Comparison of ENCODE assay signal across 22 mouse cellular contexts in genomic region chr6:53569436-53569835, GRCm38 (mm10).
A peak's percentile ranks its signal among the peaks of the same experiment; 100 is the strongest.
DNase-seq lines count a peak whose midpoint lies in the region; ATAC-seq and TF ChIP-seq lines count a peak whose summit lies in the region.
"Had no signal": no experiment of that assay in that cellular context is flagged by ENCODE, and none has a peak within 500 bp of the region (broad histone marks: within the 10 kb centered on the region; RNA-seq: fewer than 3 reads in every experiment).

No protein-coding gene starts in this region.

- WGBS in limb, embryonic 12.5 days: 59% methylated on average over 3 of the region's 3 CpGs
- WGBS in limb, embryonic 10.5 days: 73% methylated on average over 3 of the region's 3 CpGs
- WGBS in limb, embryonic 15.5 days: 38% methylated on average over 3 of the region's 3 CpGs

- no peak overlapping the region for H3K4me2 ChIP-seq in limb, embryonic 12.5 days
- no peak overlapping the region for H3K4me2 ChIP-seq in limb, embryonic 15.5 days
- H3K4me2 ChIP-seq: heart, embryonic 12.5 days; hindbrain, embryonic 15.5 days; intestine, embryonic 15.5 days; midbrain, embryonic 12.5 days; neural tube, embryonic 12.5 days had no signal

- no peaks in the 10 kb centered on the region for H3K27me3 ChIP-seq in limb, embryonic 12.5 days
- peaks cover 7% of the 10 kb centered on the region; the same call in 1 of the 2 replicates for H3K27me3 ChIP-seq in limb, embryonic 10.5 days (ENCODE audit: low read depth, poor library complexity, severe bottlenecking)
- H3K27me3 ChIP-seq in limb, embryonic 15.5 days: no peaks in the 10 kb centered on the region
- H3K27me3 ChIP-seq: heart, embryonic 12.5 days; hindbrain, embryonic 15.5 days; intestine, embryonic 15.5 days; neural tube, embryonic 12.5 days had no signal

- peaks cover 57% of the 10 kb centered on the region for H3K4me1 ChIP-seq in limb, embryonic 12.5 days (replicated peaks)
- H3K4me1 ChIP-seq in limb, embryonic 10.5 days: peaks cover 40% of the 10 kb centered on the region
- H3K4me1 ChIP-seq in limb, embryonic 15.5 days: peaks cover 35% of the 10 kb centered on the region

- no peaks in the 10 kb centered on the region for H3K36me3 ChIP-seq in limb, embryonic 12.5 days
- H3K36me3 ChIP-seq in limb, embryonic 10.5 days: no peaks in the 10 kb centered on the region
- no peaks in the 10 kb centered on the region for H3K36me3 ChIP-seq in limb, embryonic 15.5 days
- H3K36me3 ChIP-seq: heart, embryonic 12.5 days; hindbrain, embryonic 15.5 days; intestine, embryonic 15.5 days; midbrain, embryonic 12.5 days; neural tube, embryonic 12.5 days had no signal

- H3K4me3 ChIP-seq in limb, embryonic 12.5 days (replicated peaks): no peak overlapping the region
- H3K4me3 ChIP-seq in limb, embryonic 10.5 days: no peak overlapping the region
- no peak overlapping the region for H3K4me3 ChIP-seq in limb, embryonic 15.5 days
- H3K4me3 ChIP-seq: heart, embryonic 12.5 days; hindbrain, embryonic 15.5 days; intestine, embryonic 15.5 days; midbrain, embryonic 12.5 days; neural tube, embryonic 12.5 days had no signal

- intact Hi-C loops in gastrocnemius, postnatal 14 days (cut with DNase I; ENCODE audit: low total_unique reads): no loop called here

- H3K27ac ChIP-seq in limb, embryonic 12.5 days: peak overlapping the region; percentile 64; the same call in 1 of the 2 replicates
- H3K27ac ChIP-seq in limb, embryonic 10.5 days: no peak overlapping the region
- H3K27ac ChIP-seq in limb, embryonic 15.5 days: 0 out of 2 replicates have a peak overlapping the region, but pooled peaks have one; percentile 6
- H3K27ac ChIP-seq: hindbrain, embryonic 15.5 days; intestine, embryonic 15.5 days; liver, embryonic 14.5 days; midbrain, embryonic 12.5 days; neural tube, embryonic 12.5 days had no signal

- H3K9me3 ChIP-seq in limb, embryonic 12.5 days: no peaks in the 10 kb centered on the region
- H3K9me3 ChIP-seq in limb, embryonic 10.5 days (replicated peaks): no peaks in the 10 kb centered on the region
- H3K9me3 ChIP-seq in limb, embryonic 15.5 days: no peaks in the 10 kb centered on the region
- H3K9me3 ChIP-seq: heart, embryonic 12.5 days; hindbrain, embryonic 15.5 days; intestine, embryonic 15.5 days; midbrain, embryonic 12.5 days; neural tube, embryonic 12.5 days had no signal

- TF ChIP-seq POLR2A in brain, embryonic 14.5 days (IDR thresholded peaks at IDR 0.05; ENCODE audit: borderline replicate concordance, extremely low read depth, insufficient read depth, insufficient read length, poor library complexity, severe bottlenecking): no peak

- no peak overlapping the region for H3K9ac ChIP-seq in limb, embryonic 12.5 days (replicated peaks)
- H3K9ac ChIP-seq in limb, embryonic 15.5 days: no peak overlapping the region
- H3K9ac ChIP-seq: forebrain, postnatal 0 days; heart, embryonic 12.5 days; hindbrain, embryonic 15.5 days; intestine, embryonic 15.5 days; liver, embryonic 14.5 days; midbrain, embryonic 12.5 days; neural tube, embryonic 12.5 days had no signal

- TF ChIP-seq CTCF in brain, embryonic 14.5 days (IDR thresholded peaks at IDR 0.05; ENCODE audit: borderline replicate concordance, extremely low read depth, insufficient read depth, insufficient read length): no peak

- peak; percentile 20 for DNase-seq in gastrocnemius, postnatal 14 days
- DNase-seq in gastrocnemius, postnatal 4 days (ENCODE audit: low spot score in 2 of 2): no peak
- DNase-seq in limb, embryonic 10.5 days (ENCODE audit: low spot score): no peak
- peak; percentile 46 for DNase-seq in brain, embryonic 14.5 days (ENCODE audit: low read depth)
- no peak for DNase-seq in spleen, postnatal 36 days (ENCODE audit: low spot score in 2 of 2)
- DNase-seq: adrenal gland, postnatal 25 days; cerebellum, adult 11 months; cerebellum, adult 9-11 months; forebrain, postnatal 0 days; gastrocnemius, postnatal 25 days; heart, postnatal 4 days; kidney, adult 9 months; kidney, postnatal 14 days; right cerebral cortex, postnatal 14 days had no signal

- no peak for ATAC-seq in limb, embryonic 12.5 days (ENCODE audit: insufficient number of reproducible peaks, insufficient read depth, low FRiP score, low TSS enrichment, low read depth)
- ATAC-seq in limb, embryonic 15.5 days (ENCODE audit: insufficient number of reproducible peaks, low FRiP score, low TSS enrichment, low read depth): no peak
- ATAC-seq: forebrain, postnatal 0 days; intestine, embryonic 15.5 days had no signal

Comparison
In these comparisons a context has a peak if more than half of its experiments do, and no peak if none do; other contexts are left out.
1. DNase-seq: peak in gastrocnemius, postnatal 14 days (single experiment) and brain, embryonic 14.5 days (single experiment); none in gastrocnemius, postnatal 4 days (0 of 2), limb, embryonic 10.5 days (single experiment) and spleen, postnatal 36 days (0 of 2).